Comparison of ENCODE assay signal across 22 mouse cellular contexts in the genomic region with DNA sequence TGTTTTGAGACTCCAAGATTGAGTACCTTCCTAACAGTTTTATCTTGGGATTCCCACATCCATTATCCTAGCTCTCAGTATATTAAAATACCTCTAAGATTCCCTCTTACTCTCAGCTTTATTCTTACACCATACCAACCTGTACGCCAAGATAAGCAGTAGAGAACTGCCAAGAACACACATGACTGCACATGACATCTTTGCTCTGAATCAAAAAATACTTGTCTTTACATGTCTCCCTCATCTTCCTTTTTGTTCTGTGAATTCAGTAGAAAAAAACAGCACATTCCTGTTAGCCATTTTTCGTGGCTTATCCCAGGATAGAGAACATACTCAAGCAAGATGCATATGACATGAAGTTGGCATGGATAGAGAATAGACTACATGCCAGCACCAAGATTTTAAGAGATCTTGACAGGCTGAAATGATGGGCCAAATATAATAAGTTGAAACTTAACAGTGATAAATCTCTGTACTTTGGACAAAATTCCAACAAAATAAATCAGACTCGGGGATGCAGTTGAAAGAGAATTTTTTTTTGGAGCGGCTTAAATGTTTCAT.
DNase-seq lines count a peak whose midpoint lies in the region; ATAC-seq and TF ChIP-seq lines count a peak whose summit lies in the region.
"Had no signal": no experiment of that assay in that cellular context is flagged by ENCODE, and none has a peak within 500 bp of the region (broad histone marks: within the 10 kb centered on the region; RNA-seq: fewer than 3 reads in every experiment).

No protein-coding gene starts in this region.

- ATAC-seq in forebrain, embryonic 13.5 days = peak; percentile 68; the same call in 1 of the 2 replicates
- no peak for ATAC-seq in forebrain, embryonic 12.5 days (ENCODE audit: low FRiP score)
- no peak for ATAC-seq in kidney, postnatal 0 days (replicated peaks; ENCODE audit: low FRiP score, low read depth)
- ATAC-seq: CD4-positive, CD25-positive, alpha-beta regulatory T cell, adult 4 months; lung, postnatal 0 days had no signal

- H3K27ac ChIP-seq in forebrain, embryonic 13.5 days = no peak overlapping the region
- no peak overlapping the region for H3K27ac ChIP-seq in forebrain, embryonic 12.5 days
- no peak overlapping the region for H3K27ac ChIP-seq in kidney, postnatal 0 days
- H3K27ac ChIP-seq: heart, embryonic 13.5 days; hindbrain, embryonic 12.5 days; midbrain, embryonic 10.5 days had no signal

- no peaks in the 10 kb centered on the region for H3K27me3 ChIP-seq in forebrain, embryonic 13.5 days
- H3K27me3 ChIP-seq in forebrain, embryonic 12.5 days = no peaks in the 10 kb centered on the region
- H3K27me3 ChIP-seq in kidney, postnatal 0 days (ENCODE audit: insufficient read depth, low read length) = no peaks in the 10 kb centered on the region
- H3K27me3 ChIP-seq: heart, embryonic 13.5 days; hindbrain, embryonic 12.5 days had no signal

- no peak overlapping the region for H3K4me3 ChIP-seq in forebrain, embryonic 13.5 days
- H3K4me3 ChIP-seq in forebrain, embryonic 12.5 days (replicated peaks) = no peak overlapping the region
- no peak overlapping the region for H3K4me3 ChIP-seq in kidney, postnatal 0 days (replicated peaks; ENCODE audit: low read depth, low read length)
- H3K4me3 ChIP-seq: heart, embryonic 13.5 days; hindbrain, embryonic 12.5 days; midbrain, embryonic 10.5 days had no signal

- TF ChIP-seq POLR2A in brain, embryonic 14.5 days (IDR thresholded peaks at IDR 0.05; ENCODE audit: borderline replicate concordance, extremely low read depth, insufficient read depth, insufficient read length, poor library complexity, severe bottlenecking) = no peak

- no peak overlapping the region for H3K4me2 ChIP-seq in forebrain, embryonic 13.5 days
- no peak overlapping the region for H3K4me2 ChIP-seq in forebrain, embryonic 12.5 days
- no peak overlapping the region for H3K4me2 ChIP-seq in kidney, postnatal 0 days (ENCODE audit: low read length)
- H3K4me2 ChIP-seq: heart, embryonic 13.5 days; hindbrain, embryonic 12.5 days had no signal

- no peaks in the 10 kb centered on the region for H3K36me3 ChIP-seq in forebrain, embryonic 13.5 days (ENCODE audit: poor library complexity, severe bottlenecking)
- no peaks in the 10 kb centered on the region for H3K36me3 ChIP-seq in forebrain, embryonic 12.5 days (replicated peaks)
- no peaks in the 10 kb centered on the region for H3K36me3 ChIP-seq in kidney, postnatal 0 days (ENCODE audit: insufficient read depth, low read length)
- H3K36me3 ChIP-seq: heart, embryonic 13.5 days; hindbrain, embryonic 12.5 days; midbrain, embryonic 10.5 days had no signal

- no peaks in the 10 kb centered on the region for H3K4me1 ChIP-seq in forebrain, embryonic 13.5 days
- no peaks in the 10 kb centered on the region for H3K4me1 ChIP-seq in forebrain, embryonic 12.5 days
- H3K4me1 ChIP-seq in kidney, postnatal 0 days (replicated peaks; ENCODE audit: insufficient read depth, low read length) = no peaks in the 10 kb centered on the region
- H3K4me1 ChIP-seq: heart, embryonic 13.5 days; hindbrain, embryonic 12.5 days; midbrain, embryonic 10.5 days had no signal

- DNase-seq in kidney, postnatal 0 days (ENCODE audit: low spot score) = peak; percentile 2
- DNase-seq in kidney, adult 18-20 months = no peak
- DNase-seq in brain, embryonic 14.5 days (ENCODE audit: low read depth) = peak; percentile 63
- DNase-seq in gonadal fat pad, adult 2 months (ENCODE audit: low read depth) = peak; percentile 84
- no peak for DNase-seq in right cerebral cortex, postnatal 10 days (ENCODE audit: low spot score in 2 of 2)
- DNase-seq: adrenal gland, postnatal 25 days; cerebellum, adult 2 months; gastrocnemius, postnatal 10 days; heart, adult 18-20 months; heart, postnatal 14 days; kidney, adult 8-10 months; kidney, postnatal 25 days; layer of hippocampus, postnatal 36 days; right cerebral cortex, postnatal 25 days; spleen, adult 18-20 months had no signal

- H3K9me3 ChIP-seq in forebrain, embryonic 13.5 days (replicated peaks) = no peaks in the 10 kb centered on the region
- no peaks in the 10 kb centered on the region for H3K9me3 ChIP-seq in forebrain, embryonic 12.5 days
- H3K9me3 ChIP-seq in kidney, postnatal 0 days (replicated peaks; ENCODE audit: low read length) = no peaks in the 10 kb centered on the region
- H3K9me3 ChIP-seq: heart, embryonic 13.5 days; hindbrain, embryonic 12.5 days; midbrain, embryonic 10.5 days had no signal

- H3K9ac ChIP-seq in forebrain, embryonic 13.5 days = no peak overlapping the region
- no peak overlapping the region for H3K9ac ChIP-seq in forebrain, embryonic 12.5 days
- H3K9ac ChIP-seq in kidney, postnatal 0 days (ENCODE audit: low read depth, low read length) = no peak overlapping the region
- H3K9ac ChIP-seq: heart, embryonic 13.5 days; hindbrain, embryonic 12.5 days had no signal

- WGBS in forebrain, embryonic 13.5 days = 89% methylated on average over 4 of the region's 4 CpGs
- WGBS in forebrain, embryonic 12.5 days = 87% methylated on average over 4 of the region's 4 CpGs
- WGBS in kidney, postnatal 0 days = 68% methylated on average over 4 of the region's 4 CpGs

- no peak for TF ChIP-seq CTCF in kidney, postnatal 0 days (IDR thresholded peaks at IDR 0.05; ENCODE audit: low read depth)
- TF ChIP-seq CTCF in brain, embryonic 14.5 days (IDR thresholded peaks at IDR 0.05; ENCODE audit: borderline replicate concordance, extremely low read depth, insufficient read depth, insufficient read length) = no peak

Comparison
In these comparisons a context has a peak if more than half of its experiments do, and no peak if none do; other contexts are left out.
1. DNase-seq: peak in kidney, postnatal 0 days (single experiment), brain, embryonic 14.5 days (single experiment) and gonadal fat pad, adult 2 months (single experiment); none in kidney, adult 18-20 months (single experiment) and right cerebral cortex, postnatal 10 days (0 of 2).